Mouse (Mus musculus) ZHBTc4 (cell line): ENCODE measurements around the gene Prc1.

Experiments used
- DNase-seq: peaks from one replicate; pipeline ENCODE4 v3.0.0-alpha.2; 2011; ENCODE audit warnings: low read depth, low spot score

Prc1 gene

DNA sequence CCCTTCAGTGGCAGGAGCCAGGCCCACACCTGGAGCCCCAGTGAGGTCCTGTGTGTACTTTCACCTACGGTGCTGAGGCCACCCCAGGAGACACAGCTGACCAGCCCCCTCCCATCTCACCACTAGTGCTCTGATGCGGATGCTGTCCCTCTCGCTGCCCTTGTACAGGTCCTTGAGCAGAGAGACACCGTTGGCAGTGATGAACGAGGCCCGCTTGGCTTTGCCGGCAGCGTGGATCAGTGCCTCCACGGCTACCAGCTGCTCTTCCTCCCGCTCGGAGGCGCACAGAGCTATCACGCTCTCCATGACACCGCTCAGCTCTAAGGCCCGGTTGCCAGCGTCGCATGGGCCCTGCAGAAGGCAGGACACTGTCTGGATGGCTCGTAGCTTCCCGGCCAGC lies 37.2 kb downstream of the Prc1 start:
- no peak for DNase-seq

DNA sequence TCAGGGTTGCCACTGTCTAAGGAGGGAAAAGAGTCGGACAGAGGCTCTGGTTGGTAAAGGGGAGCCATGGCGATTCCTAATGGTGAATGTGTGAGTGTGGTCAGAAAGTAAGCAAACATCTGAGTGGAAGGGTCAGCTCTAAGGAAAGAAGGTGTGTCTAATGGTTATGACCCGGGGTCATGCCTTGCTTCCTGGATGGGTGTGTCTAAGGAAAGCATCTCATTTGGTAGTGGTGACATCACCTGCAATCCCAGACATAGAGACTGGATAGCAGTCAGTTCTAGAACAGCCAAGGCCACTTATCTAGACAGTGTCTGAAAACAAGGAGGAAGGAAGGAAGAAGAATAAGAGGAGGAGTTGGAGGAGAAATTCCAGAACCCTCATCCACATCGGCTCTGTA lies 40.6 kb downstream of the Prc1 start:
- no peak for DNase-seq

GRCm38 (mm10) chr7:80336932-80337331 lies 42.7 kb downstream of the Prc1 start:
- no peak for DNase-seq

DNA sequence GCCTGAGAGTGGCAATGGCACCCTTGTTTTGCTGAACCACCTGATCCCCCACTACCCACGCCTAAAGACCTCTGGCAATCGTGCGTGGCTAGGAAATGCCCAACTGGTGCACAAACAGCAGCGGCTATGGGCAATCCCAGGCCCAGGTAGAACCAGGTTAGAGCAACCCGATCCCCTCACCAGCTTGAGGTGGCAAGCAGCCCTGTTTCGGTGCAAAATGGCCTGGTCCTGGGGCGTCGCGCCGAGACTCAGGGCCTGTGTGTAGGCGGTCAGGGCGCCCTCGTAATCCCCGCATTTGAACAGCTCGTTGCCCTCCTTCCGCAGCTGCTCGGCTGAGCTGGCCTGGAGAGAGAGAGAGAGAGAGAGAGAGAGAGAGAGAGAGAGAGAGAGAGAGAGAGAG lies 45.1 kb downstream of the Prc1 start:
- DNase-seq = no peak

- DNase-seq = peak; percentile 99
Measured at GRCm38 (mm10) chr7:80339793-80340628, 45.8 kb downstream of the Prc1 start.

GRCm38 (mm10) chr7:80340793-80341192 lies 46.5 kb downstream of the Prc1 start, which contains the start of gene Unc45a:
Gene Unc45a (minus strand): TSS chr7:80341005.
- DNase-seq = peak; percentile 87

- DNase-seq = no peak
Measured at GRCm38 (mm10) chr7:80341793-80342192, 47.5 kb downstream of the Prc1 start.

GRCm38 (mm10) chr7:80342858-80343257 lies 48.6 kb downstream of the Prc1 start, which contains the start of gene Hddc3:
Gene Hddc3 (plus strand): TSS chr7:80343104.
- peak; percentile 98 for DNase-seq

- DNase-seq = no peak
Measured at GRCm38 (mm10) chr7:80343270-80344018, 49.2 kb downstream of the Prc1 start.

DNA sequence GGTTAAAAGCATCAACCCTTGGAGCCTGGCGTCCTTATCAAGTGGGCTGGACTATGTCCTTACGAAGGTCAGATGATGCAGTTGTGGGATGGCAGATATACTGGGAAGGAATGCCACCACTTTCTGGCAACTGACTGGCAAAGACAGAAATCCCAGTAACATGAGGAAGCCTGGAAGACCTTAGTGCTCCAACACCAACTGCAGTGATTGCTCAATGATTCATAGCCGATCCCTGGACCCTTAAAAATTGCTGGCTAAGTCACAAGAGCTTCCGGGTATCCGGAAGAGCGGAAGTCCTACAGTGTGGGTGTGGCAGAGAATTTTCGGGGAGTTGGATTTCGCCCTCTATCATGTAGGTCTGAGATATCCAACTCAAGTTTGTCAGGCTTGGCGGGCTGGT lies 51.9 kb downstream of the Prc1 start:
- DNase-seq = no peak

DNA sequence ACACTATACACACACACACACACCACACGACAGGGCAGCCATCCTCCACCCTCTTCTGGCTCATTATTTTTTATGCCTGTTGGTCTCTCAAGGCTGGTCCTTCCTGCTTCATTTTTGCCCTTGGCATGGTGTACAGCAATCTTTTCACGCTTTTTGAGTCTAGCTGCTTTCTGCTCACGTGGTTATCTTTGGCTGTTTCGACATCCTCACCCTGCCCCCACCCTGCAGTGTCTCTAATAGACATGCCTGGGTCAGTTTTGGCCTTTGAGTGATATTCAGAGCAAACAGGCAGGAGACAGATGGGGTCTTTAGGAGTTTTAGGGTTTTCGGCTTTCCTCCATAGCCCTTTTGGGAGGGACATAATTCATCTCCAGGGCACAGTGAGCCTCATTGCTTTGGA lies 52.6 kb downstream of the Prc1 start:
- no peak for DNase-seq

DNA sequence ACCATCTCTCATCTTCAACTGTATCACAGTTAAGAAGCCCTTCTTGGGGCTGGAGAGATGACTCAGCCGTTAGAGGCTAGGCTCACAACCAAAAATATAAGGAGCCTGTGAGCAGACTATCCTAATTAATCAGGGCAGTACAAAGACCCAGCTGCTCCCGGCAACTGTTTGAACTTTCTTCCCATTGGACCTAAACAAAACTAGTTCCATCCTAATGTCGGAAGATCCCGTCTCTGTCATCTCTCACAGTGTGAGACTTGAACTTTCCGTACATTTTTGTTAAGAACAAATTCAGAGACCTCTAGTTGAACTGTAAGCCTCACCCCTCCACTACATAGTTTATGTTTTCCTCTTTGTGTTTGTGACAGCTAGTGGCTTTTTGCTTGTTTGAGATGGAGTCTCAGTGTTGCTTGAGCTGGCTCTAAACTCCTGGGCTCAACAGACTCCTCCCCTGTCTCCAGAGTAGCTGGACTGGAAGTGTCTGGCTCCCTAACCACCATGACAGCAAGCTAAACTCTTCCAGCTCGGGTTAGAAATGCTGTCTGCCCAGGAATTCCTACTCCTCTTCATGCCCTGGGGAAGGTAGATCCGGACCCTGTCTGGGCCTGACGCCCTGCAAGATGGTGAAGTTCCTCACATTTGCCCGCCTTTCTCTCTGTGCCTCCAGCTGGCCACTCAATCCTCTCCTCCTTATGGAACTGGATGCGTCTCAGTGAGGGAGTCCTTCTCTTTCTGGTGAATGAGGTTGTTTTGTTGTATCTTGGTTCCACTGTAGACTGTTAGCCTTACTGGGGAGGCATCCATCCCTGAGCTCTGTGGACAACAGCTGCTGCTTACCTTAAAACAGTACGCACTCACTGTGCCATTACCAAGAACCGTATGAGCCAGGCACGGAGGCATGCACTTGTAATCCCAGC lies 53.7 kb downstream of the Prc1 start:
- DNase-seq = no peak

GRCm38 (mm10) chr7:80350808-80351207 lies 56.6 kb downstream of the Prc1 start:
- DNase-seq = no peak

- no peak for DNase-seq
Measured at GRCm38 (mm10) chr7:80352920-80353319, 58.7 kb downstream of the Prc1 start.

GRCm38 (mm10) chr7:80356351-80356750 lies 62.1 kb downstream of the Prc1 start:
- DNase-seq = no peak

DNA sequence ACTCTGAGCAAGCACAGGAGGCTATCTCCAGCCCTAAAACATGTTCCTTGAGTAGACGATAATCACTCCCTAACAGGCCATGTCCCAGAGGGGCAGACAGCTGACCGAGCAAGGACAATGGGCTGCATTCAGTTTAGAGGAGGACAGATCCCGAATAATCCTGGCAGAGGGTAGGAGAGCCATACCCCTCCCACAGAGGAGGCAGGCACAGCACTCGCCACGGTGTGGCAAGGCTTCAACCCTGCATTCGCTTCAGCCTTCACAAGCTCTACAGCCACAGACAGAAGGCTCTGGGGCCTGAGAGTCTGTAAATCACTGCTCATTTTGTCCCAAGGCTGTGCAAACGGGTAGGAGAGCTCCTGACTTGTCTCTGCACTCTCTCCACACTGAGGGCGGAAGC lies 62.9 kb downstream of the Prc1 start:
- no peak for DNase-seq

DNA sequence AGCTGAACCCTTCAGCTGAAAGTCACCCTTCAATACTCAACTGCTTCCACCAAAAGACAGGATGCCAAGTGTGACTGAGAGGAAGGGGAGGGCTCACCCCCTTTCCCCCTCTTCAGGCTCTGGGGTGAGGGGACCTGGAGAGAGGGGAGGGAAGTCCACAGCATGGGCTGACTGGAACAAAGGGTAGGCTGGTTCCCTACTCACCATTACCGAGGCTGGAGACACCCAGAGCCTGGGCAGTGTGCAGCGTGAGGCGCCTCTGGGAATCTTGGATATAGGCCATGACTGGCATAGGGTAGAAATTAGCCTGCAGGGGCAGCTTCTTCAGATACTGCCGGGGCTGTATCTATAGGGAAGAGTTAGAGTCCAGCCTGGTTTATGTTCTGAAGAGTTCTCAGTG lies 63.8 kb downstream of the Prc1 start:
- no peak for DNase-seq

GRCm38 (mm10) chr7:80360435-80360834 lies 66.2 kb downstream of the Prc1 start:
- no peak for DNase-seq

- no peak for DNase-seq
Measured at GRCm38 (mm10) chr7:80365759-80366158, 71.5 kb downstream of the Prc1 start.
